Mouse (Mus musculus): ENCODE measurements around the gene Gm10521. TPM values are rescaled to one million over a fixed set of nuclear protein-coding genes. Genes with fewer than 3 reads are reported as not detected.

Gm10521 gene
- polyA plus RNA-seq, 1 experiment from 2014 or later: not detected

DNA sequence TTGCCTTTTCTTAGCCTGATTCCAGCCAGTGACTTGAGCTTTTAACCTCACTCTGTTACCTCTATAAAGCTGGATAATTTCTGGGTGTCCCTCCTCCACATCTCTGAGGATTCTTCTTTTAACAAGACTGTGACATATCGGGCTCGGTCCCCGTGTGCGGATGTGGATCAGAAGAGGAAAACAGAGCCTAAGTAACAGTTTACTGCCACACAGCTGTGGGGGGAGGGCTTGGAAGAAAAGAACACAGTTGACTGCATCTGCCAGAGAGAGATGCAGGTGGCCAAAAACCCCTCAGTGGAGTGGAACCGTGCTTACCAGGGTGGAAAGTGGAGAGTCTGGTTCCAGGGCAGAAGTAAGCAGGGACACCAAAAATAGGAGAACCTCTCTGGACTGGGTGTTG, 23.7 kb downstream of the Gm10521 start:
- no peak for ATAC-seq (ENCODE audit: insufficient read depth)
- Histone ChIP-seq H3K27ac (replicated peaks) (no peak overlapping the region), H3K4me2 (no peak overlapping the region), H3K36me3 (replicated peaks) (no peaks in the 10 kb centered on the region), H3K4me1 (replicated peaks) (no peaks in the 10 kb centered on the region), H3K27me3 (no peaks in the 10 kb centered on the region), H3K9ac (no peak overlapping the region), H3K4me3 (replicated peaks) (no peak overlapping the region), H3K9me3 (replicated peaks) (no peaks in the 10 kb centered on the region)
- 79% methylated on average over 5 of the region's 5 CpGs for WGBS (ENCODE audit: insufficient replicate concordance)

DNA sequence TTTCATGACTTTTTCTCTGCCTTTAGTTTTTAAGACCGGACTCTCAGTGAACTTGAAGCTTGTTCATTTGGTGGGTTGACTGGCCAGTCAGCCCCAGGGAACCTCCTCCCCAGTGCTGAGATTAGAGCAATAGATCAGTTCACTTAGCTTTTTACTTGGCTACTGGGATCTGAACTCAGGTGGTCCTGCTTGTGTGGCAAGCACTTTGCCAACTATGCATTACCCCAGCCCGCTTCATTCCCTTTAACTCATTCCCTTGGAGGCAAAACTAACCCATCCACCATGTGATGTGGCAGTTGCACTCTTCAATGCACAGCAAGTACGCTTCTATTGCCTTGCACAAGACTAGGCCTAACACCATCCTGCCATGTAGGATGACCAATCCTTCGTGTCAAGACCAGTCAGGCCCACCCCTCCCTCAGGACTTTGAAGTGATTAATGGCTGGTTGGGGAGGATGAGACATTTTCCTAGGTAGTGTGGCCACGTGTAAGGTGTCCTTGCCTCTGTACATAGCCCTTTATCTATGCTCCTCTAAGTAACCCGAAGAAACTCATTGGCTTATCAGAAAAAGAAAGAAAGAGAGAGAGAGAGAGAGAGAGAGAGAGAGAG, 24.5 kb downstream of the Gm10521 start:
- no peak overlapping the region for H3K4me2 ChIP-seq
- H3K36me3 ChIP-seq (replicated peaks): no peaks in the 10 kb centered on the region
- no peaks in the 10 kb centered on the region for H3K4me1 ChIP-seq (replicated peaks)
- H3K4me3 ChIP-seq (replicated peaks): no peak overlapping the region
- H3K9ac ChIP-seq: no peak overlapping the region
- H3K9me3 ChIP-seq (replicated peaks): no peaks in the 10 kb centered on the region
- H3K27me3 ChIP-seq: no peaks in the 10 kb centered on the region
- 50% methylated on average over 6 of the region's 6 CpGs for WGBS (ENCODE audit: insufficient replicate concordance)
- ATAC-seq (ENCODE audit: insufficient read depth): no peak
- no peak overlapping the region for H3K27ac ChIP-seq (replicated peaks)

GRCm38 (mm10) chr1:171920989-171921621, 25.6 kb downstream of the Gm10521 start:
- Histone ChIP-seq H3K27me3 (no peaks in the 10 kb centered on the region), H3K4me3 (replicated peaks) (no peak overlapping the region), H3K4me2 (no peak overlapping the region), H3K4me1 (replicated peaks) (no peaks in the 10 kb centered on the region), H3K27ac (replicated peaks) (no peak overlapping the region), H3K9me3 (replicated peaks) (no peaks in the 10 kb centered on the region), H3K36me3 (replicated peaks) (no peaks in the 10 kb centered on the region), H3K9ac (no peak overlapping the region)
- ATAC-seq (ENCODE audit: insufficient read depth): no peak
- 10% methylated on average over 9 of the region's 9 CpGs for WGBS (ENCODE audit: insufficient replicate concordance)

- no peak for ATAC-seq (ENCODE audit: insufficient read depth)
- Histone ChIP-seq H3K27ac (replicated peaks) (no peak overlapping the region), H3K4me2 (no peak overlapping the region), H3K9ac (no peak overlapping the region), H3K4me3 (replicated peaks) (no peak overlapping the region), H3K27me3 (no peaks in the 10 kb centered on the region), H3K9me3 (replicated peaks) (no peaks in the 10 kb centered on the region), H3K36me3 (replicated peaks) (no peaks in the 10 kb centered on the region), H3K4me1 (replicated peaks) (no peaks in the 10 kb centered on the region)
- 30% methylated on average over 2 of the region's 2 CpGs for WGBS (ENCODE audit: insufficient replicate concordance)
These were observed 26.2 kb downstream of the Gm10521 start for GRCm38 (mm10) chr1:171921641-171922040.

DNA sequence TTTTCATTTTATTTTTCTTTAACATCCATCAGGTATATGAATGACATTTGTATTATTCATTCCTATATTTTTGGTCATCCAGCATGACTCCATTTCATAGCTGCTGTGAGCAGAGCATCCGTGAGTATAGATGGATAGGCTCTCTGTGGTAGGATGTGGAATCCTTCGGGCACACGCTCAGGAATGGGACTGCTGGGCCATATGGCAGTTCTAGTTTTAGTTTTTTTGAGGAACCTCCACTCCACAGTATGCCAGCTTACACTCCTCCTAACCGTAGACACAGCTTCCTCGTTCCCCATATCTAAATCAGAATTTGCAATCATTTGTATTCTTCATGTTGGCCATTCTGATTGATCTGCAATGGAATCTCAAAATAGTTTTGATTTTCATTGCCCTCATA, 27.4 kb downstream of the Gm10521 start:
- Histone ChIP-seq H3K4me3 (replicated peaks) (no peak overlapping the region), H3K36me3 (replicated peaks) (no peaks in the 10 kb centered on the region), H3K4me1 (replicated peaks) (no peaks in the 10 kb centered on the region), H3K9ac (no peak overlapping the region), H3K27me3 (no peaks in the 10 kb centered on the region), H3K9me3 (replicated peaks) (no peaks in the 10 kb centered on the region), H3K27ac (replicated peaks) (no peak overlapping the region), H3K4me2 (no peak overlapping the region)
- no peak for ATAC-seq (ENCODE audit: insufficient read depth)
- WGBS (ENCODE audit: insufficient replicate concordance): 69% methylated on average over 5 of the region's 5 CpGs

- Histone ChIP-seq H3K9me3 (replicated peaks) (no peaks in the 10 kb centered on the region), H3K27me3 (no peaks in the 10 kb centered on the region), H3K9ac (no peak overlapping the region), H3K4me3 (replicated peaks) (no peak overlapping the region), H3K27ac (replicated peaks) (no peak overlapping the region), H3K4me2 (no peak overlapping the region), H3K4me1 (replicated peaks) (no peaks in the 10 kb centered on the region), H3K36me3 (replicated peaks) (no peaks in the 10 kb centered on the region)
- no peak for ATAC-seq (ENCODE audit: insufficient read depth)
- WGBS (ENCODE audit: insufficient replicate concordance): 49% methylated on average over 3 of the region's 3 CpGs
These were observed 29.4 kb downstream of the Gm10521 start for GRCm38 (mm10) chr1:171924900-171925299.

- Histone ChIP-seq H3K9me3 (replicated peaks) (no peaks in the 10 kb centered on the region), H3K36me3 (replicated peaks) (no peaks in the 10 kb centered on the region), H3K27ac (replicated peaks) (no peak overlapping the region), H3K9ac (no peak overlapping the region), H3K27me3 (no peaks in the 10 kb centered on the region), H3K4me1 (replicated peaks) (no peaks in the 10 kb centered on the region), H3K4me2 (no peak overlapping the region), H3K4me3 (replicated peaks) (no peak overlapping the region)
- ATAC-seq (ENCODE audit: insufficient read depth): no peak
- WGBS (ENCODE audit: insufficient replicate concordance): 47% methylated on average over 3 of the region's 3 CpGs
These were observed 38.4 kb downstream of the Gm10521 start for GRCm38 (mm10) chr1:171933851-171934250.

GRCm38 (mm10) chr1:171938952-171939948, 43.8 kb downstream of the Gm10521 start:
- Histone ChIP-seq H3K4me1 (replicated peaks) (no peaks in the 10 kb centered on the region), H3K9me3 (replicated peaks) (no peaks in the 10 kb centered on the region), H3K27me3 (no peaks in the 10 kb centered on the region), H3K9ac (no peak overlapping the region), H3K27ac (replicated peaks) (no peak overlapping the region), H3K4me3 (replicated peaks) (no peak overlapping the region), H3K4me2 (no peak overlapping the region), H3K36me3 (replicated peaks) (no peaks in the 10 kb centered on the region)
- no peak for ATAC-seq (ENCODE audit: insufficient read depth)
- 51% methylated on average over 14 of the region's 14 CpGs for WGBS (ENCODE audit: insufficient replicate concordance)

DNA sequence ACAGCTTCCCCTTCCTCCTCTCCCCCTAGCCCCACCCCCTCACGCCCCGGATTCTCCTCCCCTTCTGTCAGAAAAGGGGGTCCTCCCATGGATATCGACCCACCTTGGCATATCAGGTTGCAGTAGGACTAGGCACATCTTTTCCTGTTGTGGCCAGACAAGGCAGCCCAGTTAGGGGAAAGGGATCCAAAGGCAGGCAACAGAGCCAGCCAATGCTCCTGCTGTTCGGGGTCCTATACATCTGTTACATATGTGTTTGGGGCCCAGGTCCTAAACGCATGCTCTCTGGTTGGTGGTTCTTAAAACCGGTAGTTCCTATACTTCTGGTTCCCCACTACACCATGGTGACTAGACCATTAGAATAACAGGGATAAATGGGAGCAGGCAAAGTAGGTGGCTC, 45.2 kb downstream of the Gm10521 start:
- Histone ChIP-seq H3K4me3 (replicated peaks) (no peak overlapping the region), H3K9ac (no peak overlapping the region), H3K27me3 (no peaks in the 10 kb centered on the region), H3K4me2 (no peak overlapping the region), H3K36me3 (replicated peaks) (no peaks in the 10 kb centered on the region), H3K4me1 (replicated peaks) (no peaks in the 10 kb centered on the region), H3K9me3 (replicated peaks) (no peaks in the 10 kb centered on the region), H3K27ac (replicated peaks) (no peak overlapping the region)
- 70% methylated on average over 6 of the region's 6 CpGs for WGBS (ENCODE audit: insufficient replicate concordance)
- no peak for ATAC-seq (ENCODE audit: insufficient read depth)

GRCm38 (mm10) chr1:171946447-171946995, 51.1 kb downstream of the Gm10521 start:
- 58% methylated on average over 6 of the region's 6 CpGs for WGBS (ENCODE audit: insufficient replicate concordance)
- no peaks in the 10 kb centered on the region for H3K36me3 ChIP-seq (replicated peaks)
- no peaks in the 10 kb centered on the region for H3K4me1 ChIP-seq (replicated peaks)
- no peak overlapping the region for H3K27ac ChIP-seq (replicated peaks)
- H3K27me3 ChIP-seq: no peaks in the 10 kb centered on the region
- H3K4me3 ChIP-seq (replicated peaks): no peak overlapping the region
- H3K9me3 ChIP-seq (replicated peaks): no peaks in the 10 kb centered on the region
- no peak overlapping the region for H3K4me2 ChIP-seq
- no peak overlapping the region for H3K9ac ChIP-seq
- no peak for ATAC-seq (ENCODE audit: insufficient read depth)
